Mouse (Mus musculus): ENCODE results near the gene Nectin2.

Nectin2 gene

GRCm38 (mm10) chr7:19769434-19770374 lies 19.4 kb upstream of the Nectin2 start:
- DNase-seq (ENCODE audit: low read depth, low spot score): no peak

- DNase-seq (ENCODE audit: low read depth, low spot score): no peak
Measured at GRCm38 (mm10) chr7:19769001-19769400, 18.7 kb upstream of the Nectin2 start.

GRCm38 (mm10) chr7:19768251-19768650 lies 18.0 kb upstream of the Nectin2 start:
- no peak for DNase-seq (ENCODE audit: low read depth, low spot score)

GRCm38 (mm10) chr7:19764581-19764980 lies 14.3 kb upstream of the Nectin2 start:
- no peak for DNase-seq (ENCODE audit: low read depth, low spot score)

GRCm38 (mm10) chr7:19763829-19764477 lies 13.7 kb upstream of the Nectin2 start:
- DNase-seq (ENCODE audit: low read depth, low spot score): no peak

- DNase-seq (ENCODE audit: low read depth, low spot score): no peak
Measured at GRCm38 (mm10) chr7:19762283-19762682, 12.0 kb upstream of the Nectin2 start.

- no peak for DNase-seq (ENCODE audit: low read depth, low spot score)
Measured at GRCm38 (mm10) chr7:19760021-19760420, 9.7 kb upstream of the Nectin2 start.

GRCm38 (mm10) chr7:19758623-19759022 lies 8.3 kb upstream of the Nectin2 start:
- DNase-seq (ENCODE audit: low read depth, low spot score): no peak

- no peak for DNase-seq (ENCODE audit: low read depth, low spot score)
Measured at GRCm38 (mm10) chr7:19755851-19756786, 5.8 kb upstream of the Nectin2 start.

- no peak for DNase-seq (ENCODE audit: low read depth, low spot score)
Measured at GRCm38 (mm10) chr7:19755008-19755407, 4.7 kb upstream of the Nectin2 start.

GRCm38 (mm10) chr7:19754065-19754464 lies 3.8 kb upstream of the Nectin2 start:
- no peak for DNase-seq (ENCODE audit: low read depth, low spot score)

- DNase-seq (ENCODE audit: low read depth, low spot score): no peak
Measured at GRCm38 (mm10) chr7:19753587-19753986, 3.3 kb upstream of the Nectin2 start.

GRCm38 (mm10) chr7:19752652-19753051 lies 2.4 kb upstream of the Nectin2 start:
- no peak for DNase-seq (ENCODE audit: low read depth, low spot score)

- no peak for DNase-seq (ENCODE audit: low read depth, low spot score)
Measured at GRCm38 (mm10) chr7:19751070-19751383, 744 bp upstream of the Nectin2 start.

GRCm38 (mm10) chr7:19749389-19750216 lies 680 bp downstream of the Nectin2 start:
- DNase-seq (ENCODE audit: low read depth, low spot score): peak; percentile 98

- DNase-seq (ENCODE audit: low read depth, low spot score): peak; percentile 59
Measured at GRCm38 (mm10) chr7:19748219-19749195, 1.8 kb downstream of the Nectin2 start.

- DNase-seq (ENCODE audit: low read depth, low spot score): no peak
Measured at GRCm38 (mm10) chr7:19747420-19748218, 2.7 kb downstream of the Nectin2 start.

GRCm38 (mm10) chr7:19746426-19747201 lies 3.7 kb downstream of the Nectin2 start:
- no peak for DNase-seq (ENCODE audit: low read depth, low spot score)

All from forelimb bud, embryonic 11.5 days (tissue).